Mouse (Mus musculus): ENCODE results near the gene Foxp2.

Foxp2 gene

GRCm38 (mm10) chr6:14901183-14901970, at the start of gene Foxp2:
Foxp2 (plus strand) TSS chr6:14901349.
- peak in 1 of 2 experiments; percentile 67 for DNase-seq (ENCODE audit: low spot score in 2 of 2)

GRCm38 (mm10) chr6:14885199-14885598, 15.9 kb upstream of the Foxp2 start:
- DNase-seq (ENCODE audit: low spot score in 2 of 2), result no peak

GRCm38 (mm10) chr6:14897028-14897427, 4.1 kb upstream of the Foxp2 start:
- no peak for DNase-seq (ENCODE audit: low spot score in 2 of 2)

- DNase-seq (ENCODE audit: low spot score in 2 of 2), result peak in 1 of 2 experiments; percentile 16
Measured at GRCm38 (mm10) chr6:14898096-14898855, 2.9 kb upstream of the Foxp2 start.

GRCm38 (mm10) chr6:14899021-14899610, 2.0 kb upstream of the Foxp2 start:
- no peak for DNase-seq (ENCODE audit: low spot score in 2 of 2)

- DNase-seq (ENCODE audit: low spot score in 2 of 2), result peak in 1 of 2 experiments; percentile 27
Measured at GRCm38 (mm10) chr6:14899936-14900578, 1.1 kb upstream of the Foxp2 start.

- peak; percentile 39 to 79 for DNase-seq (ENCODE audit: low spot score in 2 of 2)
Measured at GRCm38 (mm10) chr6:14900579-14901021, 549 bp upstream of the Foxp2 start.

- no peak for DNase-seq (ENCODE audit: low spot score in 2 of 2)
Measured at GRCm38 (mm10) chr6:14901971-14902670, 972 bp downstream of the Foxp2 start.

- no peak for DNase-seq (ENCODE audit: low spot score in 2 of 2)
Measured at GRCm38 (mm10) chr6:14903271-14903965, 2.3 kb downstream of the Foxp2 start.

- no peak for DNase-seq (ENCODE audit: low spot score in 2 of 2)
Measured at GRCm38 (mm10) chr6:14915066-14915465, 13.9 kb downstream of the Foxp2 start.

- DNase-seq (ENCODE audit: low spot score in 2 of 2), result no peak
Measured at GRCm38 (mm10) chr6:14922704-14923103, 21.6 kb downstream of the Foxp2 start.

- DNase-seq (ENCODE audit: low spot score in 2 of 2), result no peak
Measured at GRCm38 (mm10) chr6:14924976-14925489, 23.9 kb downstream of the Foxp2 start.

- no peak for DNase-seq (ENCODE audit: low spot score in 2 of 2)
Measured at GRCm38 (mm10) chr6:14951060-14951459, 49.9 kb downstream of the Foxp2 start.

GRCm38 (mm10) chr6:14952731-14953130, 51.6 kb downstream of the Foxp2 start:
- no peak for DNase-seq (ENCODE audit: low spot score in 2 of 2)

GRCm38 (mm10) chr6:14977042-14977441, 75.9 kb downstream of the Foxp2 start:
- DNase-seq (ENCODE audit: low spot score in 2 of 2), result no peak

- DNase-seq (ENCODE audit: low spot score in 2 of 2), result no peak
Measured at GRCm38 (mm10) chr6:14978201-14978600, 77.1 kb downstream of the Foxp2 start.

GRCm38 (mm10) chr6:15008113-15008512, 107.0 kb downstream of the Foxp2 start:
- DNase-seq (ENCODE audit: low spot score in 2 of 2), result no peak

- no peak for DNase-seq (ENCODE audit: low spot score in 2 of 2)
Measured at GRCm38 (mm10) chr6:15028488-15028887, 127.3 kb downstream of the Foxp2 start.

- DNase-seq (ENCODE audit: low spot score in 2 of 2), result no peak
Measured at GRCm38 (mm10) chr6:15029446-15030125, 128.4 kb downstream of the Foxp2 start.

- no peak for DNase-seq (ENCODE audit: low spot score in 2 of 2)
Measured at GRCm38 (mm10) chr6:15063246-15063645, 162.1 kb downstream of the Foxp2 start.
